Mouse (Mus musculus): Measurements from ENCODE around the gene Dis3l. TPM values are rescaled to one million over a fixed set of nuclear protein-coding genes. Genes with fewer than 3 reads are reported as not detected.
"Not testable (repeated sequence)": the region's sequence is repeated elsewhere in the genome, so short reads cannot be mapped to it uniquely, and the experiment has no call there.

The Dis3l gene
- polyA plus RNA-seq, 1 experiment from 2014 or later, result 20.3 TPM

DNA sequence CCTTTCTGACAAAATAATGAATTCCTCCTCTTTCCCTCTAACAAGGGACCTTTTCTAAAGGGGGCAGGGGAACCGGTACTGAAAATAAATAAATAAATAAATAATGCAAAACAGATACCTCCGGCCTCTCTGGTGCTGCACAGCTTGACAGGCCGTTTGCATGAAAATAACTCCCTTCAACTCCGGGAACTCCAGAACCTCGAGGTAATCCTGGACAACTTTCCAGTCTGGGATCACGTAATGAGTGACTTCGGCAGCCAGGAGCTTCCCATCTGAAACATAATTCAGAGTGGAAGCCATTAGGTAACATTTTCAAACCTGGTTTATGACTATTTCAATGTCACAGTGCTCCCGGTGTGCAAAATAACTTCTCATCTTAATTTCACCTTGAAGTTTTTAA lies 1.7 kb downstream of the Dis3l start:
- Histone ChIP-seq H3K4me3 (ENCODE audit: low read length) (peak overlapping the region; percentile 72; the same call in 1 of the 2 replicates), H3K27ac (ENCODE audit: low read length) (no peak overlapping the region; the same call in 1 of the 2 replicates), H3K4me1 (ENCODE audit: control insufficient read depth, insufficient read depth, low read length) (peaks cover 5% of the 10 kb centered on the region; the same call in 1 of the 2 replicates), H3K9ac (ENCODE audit: low read depth, low read length) (peak overlapping the region; percentile 99; the same call in 1 of the 2 replicates), H3K4me2 (ENCODE audit: low read depth, low read length) (peak overlapping the region; percentile 90), H3K36me3 (ENCODE audit: control insufficient read depth, insufficient read depth, low read length) (peaks cover 3% of the 10 kb centered on the region; the same call in 1 of the 2 replicates), H3K27me3 (replicated peaks; ENCODE audit: control insufficient read depth, insufficient read depth, low read length) (no peaks in the 10 kb centered on the region), H3K9me3 (ENCODE audit: control insufficient read depth, low read length) (no peaks in the 10 kb centered on the region)
- no peak for ATAC-seq
- 44% methylated on average over 8 of the region's 8 CpGs for WGBS

DNA sequence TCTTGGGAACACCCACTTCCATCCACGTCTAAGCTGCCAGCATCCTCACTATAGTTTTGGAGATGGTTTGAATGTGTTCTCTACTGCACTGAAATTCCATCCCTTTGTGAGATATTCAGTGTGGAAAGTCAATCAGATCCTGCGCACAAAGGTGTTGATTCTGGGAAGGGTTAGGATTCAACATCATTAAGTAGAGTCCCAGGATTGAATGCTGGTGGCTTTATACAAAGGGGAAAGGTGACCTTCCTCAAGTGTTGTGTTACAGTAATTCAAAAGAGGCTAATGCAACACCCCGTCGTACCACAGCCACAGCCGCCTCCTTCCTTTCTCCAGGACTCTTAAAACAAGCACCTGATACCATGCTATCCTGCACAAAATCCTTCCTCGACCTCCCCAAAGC lies 5.3 kb downstream of the Dis3l start:
- no peaks in the 10 kb centered on the region for H3K9me3 ChIP-seq (ENCODE audit: control insufficient read depth, low read length)
- H3K27ac ChIP-seq (ENCODE audit: low read length), result no peak overlapping the region
- H3K27me3 ChIP-seq (replicated peaks; ENCODE audit: control insufficient read depth, insufficient read depth, low read length), result no peaks in the 10 kb centered on the region
- peaks cover 3% of the 10 kb centered on the region; the same call in 1 of the 2 replicates for H3K36me3 ChIP-seq (ENCODE audit: control insufficient read depth, insufficient read depth, low read length)
- H3K4me3 ChIP-seq (ENCODE audit: low read length), result no peak overlapping the region
- peaks cover 5% of the 10 kb centered on the region; the same call in 1 of the 2 replicates for H3K4me1 ChIP-seq (ENCODE audit: control insufficient read depth, insufficient read depth, low read length)
- H3K9ac ChIP-seq (ENCODE audit: low read depth, low read length), result no peak overlapping the region
- WGBS, result 91% methylated on average over 6 of the region's 6 CpGs
- no peak overlapping the region for H3K4me2 ChIP-seq (ENCODE audit: low read depth, low read length)
- ATAC-seq, result no peak

DNA sequence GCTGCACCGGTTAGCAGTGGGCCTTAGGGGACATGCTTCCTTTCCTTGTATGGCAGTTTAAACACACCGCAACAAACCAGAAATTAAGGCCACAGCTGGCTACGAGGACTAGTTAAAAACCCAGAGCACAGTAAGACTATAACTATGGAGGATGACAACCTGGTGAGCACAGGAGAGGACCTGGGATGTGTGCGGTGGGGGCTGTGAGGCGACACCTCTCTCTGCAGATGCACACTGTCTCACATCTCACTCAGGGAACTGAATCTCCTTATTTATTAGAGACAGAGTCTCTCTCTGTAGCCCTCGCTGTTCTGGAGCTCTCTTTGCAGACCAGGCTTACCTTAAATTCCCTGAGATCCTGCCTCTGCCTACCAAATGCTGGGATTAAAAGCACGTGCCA lies 17.1 kb downstream of the Dis3l start:
- H3K9ac ChIP-seq (ENCODE audit: low read depth, low read length), result no peak overlapping the region
- H3K27me3 ChIP-seq (replicated peaks; ENCODE audit: control insufficient read depth, insufficient read depth, low read length), result no peaks in the 10 kb centered on the region
- no peaks in the 10 kb centered on the region for H3K4me1 ChIP-seq (ENCODE audit: control insufficient read depth, insufficient read depth, low read length)
- no peak for ATAC-seq
- H3K27ac ChIP-seq (ENCODE audit: low read length), result no peak overlapping the region
- peaks cover 5% of the 10 kb centered on the region; the same call in 1 of the 2 replicates for H3K36me3 ChIP-seq (ENCODE audit: control insufficient read depth, insufficient read depth, low read length)
- WGBS, result 92% methylated on average over 7 of the region's 7 CpGs
- H3K9me3 ChIP-seq (ENCODE audit: control insufficient read depth, low read length), result no peaks in the 10 kb centered on the region
- no peak overlapping the region for H3K4me2 ChIP-seq (ENCODE audit: low read depth, low read length)
- H3K4me3 ChIP-seq (ENCODE audit: low read length), result no peak overlapping the region

DNA sequence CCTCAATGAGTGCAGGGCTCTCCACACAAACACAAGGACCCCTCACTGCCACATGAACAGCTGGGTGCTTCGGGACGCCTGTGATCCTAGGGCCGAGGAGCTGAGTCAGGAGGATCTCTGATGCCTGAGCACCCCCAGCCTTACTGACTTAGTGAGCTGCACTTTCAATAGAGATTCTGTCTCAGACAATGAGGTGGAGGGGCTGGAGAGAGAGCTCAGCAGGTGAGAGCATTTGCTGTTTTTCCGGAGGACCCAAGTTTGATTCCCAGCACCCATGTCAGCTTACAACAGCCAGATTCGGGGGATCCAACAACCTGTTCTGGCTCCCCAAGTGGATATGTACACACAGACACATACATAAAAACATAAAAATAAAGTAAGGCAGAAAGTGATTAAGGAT lies 24.1 kb downstream of the Dis3l start:
- Histone ChIP-seq H3K4me1 (ENCODE audit: control insufficient read depth, insufficient read depth, low read length) (no peaks in the 10 kb centered on the region), H3K27me3 (replicated peaks; ENCODE audit: control insufficient read depth, insufficient read depth, low read length) (no peaks in the 10 kb centered on the region), H3K4me3 (ENCODE audit: low read length) (no peak overlapping the region), H3K9me3 (ENCODE audit: control insufficient read depth, low read length) (no peaks in the 10 kb centered on the region), H3K9ac (ENCODE audit: low read depth, low read length) (no peak overlapping the region), H3K36me3 (ENCODE audit: control insufficient read depth, insufficient read depth, low read length) (peaks cover 13% of the 10 kb centered on the region), H3K27ac (ENCODE audit: low read length) (no peak overlapping the region), H3K4me2 (ENCODE audit: low read depth, low read length) (no peak overlapping the region)
- ATAC-seq, result no peak
- over 99% methylated on average over 5 of the region's 5 CpGs for WGBS

DNA sequence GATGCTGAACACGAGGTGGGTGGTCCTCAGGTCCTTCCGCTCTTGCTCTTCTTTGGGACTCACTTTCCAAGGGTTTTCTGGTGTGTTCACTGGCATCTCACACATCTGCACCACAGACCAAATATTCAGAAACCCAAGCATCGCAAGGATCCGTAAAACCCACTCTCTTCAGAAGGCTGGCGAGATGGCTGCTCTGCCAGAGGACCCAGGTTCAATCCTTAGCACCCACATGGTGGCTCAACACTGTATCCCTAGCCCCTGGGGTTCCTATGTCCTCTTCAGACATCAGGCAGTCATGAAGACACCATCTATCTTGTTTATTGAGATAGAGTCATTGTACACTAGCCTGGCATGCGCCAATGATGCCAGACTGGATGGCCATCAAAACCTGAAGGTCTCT lies 26.4 kb downstream of the Dis3l start:
- Histone ChIP-seq H3K4me1 (ENCODE audit: control insufficient read depth, insufficient read depth, low read length) (no peaks in the 10 kb centered on the region), H3K9me3 (ENCODE audit: control insufficient read depth, low read length) (no peaks in the 10 kb centered on the region), H3K36me3 (ENCODE audit: control insufficient read depth, insufficient read depth, low read length) (peaks cover 11% of the 10 kb centered on the region), H3K4me2 (ENCODE audit: low read depth, low read length) (no peak overlapping the region), H3K9ac (ENCODE audit: low read depth, low read length) (no peak overlapping the region), H3K4me3 (ENCODE audit: low read length) (no peak overlapping the region), H3K27me3 (replicated peaks; ENCODE audit: control insufficient read depth, insufficient read depth, low read length) (no peaks in the 10 kb centered on the region), H3K27ac (ENCODE audit: low read length) (no peak overlapping the region)
- ATAC-seq, result no peak
- WGBS, result 95% methylated on average over 6 of the region's 6 CpGs

DNA sequence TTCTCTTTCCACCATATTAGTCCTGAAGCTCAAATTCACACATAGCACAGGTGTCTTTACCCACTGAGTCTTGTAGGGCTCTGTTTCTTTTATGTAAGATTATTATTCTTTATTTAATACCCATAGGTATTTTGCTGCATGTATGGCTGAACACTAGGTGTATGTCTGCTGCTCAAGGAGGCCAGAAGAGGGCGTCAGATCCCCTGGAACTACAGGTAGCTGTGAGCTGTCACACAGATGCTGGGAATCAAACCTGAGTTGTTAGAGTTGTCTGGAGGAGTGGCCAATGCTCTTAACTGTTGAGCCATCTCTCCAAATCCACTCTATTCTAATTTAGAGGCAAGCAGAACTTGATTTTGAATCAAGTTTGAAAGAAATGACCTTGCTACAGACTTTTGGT lies 29.0 kb downstream of the Dis3l start:
- Histone ChIP-seq H3K4me1 (ENCODE audit: control insufficient read depth, insufficient read depth, low read length) (no peaks in the 10 kb centered on the region), H3K4me2 (ENCODE audit: low read depth, low read length) (no peak overlapping the region), H3K27ac (ENCODE audit: low read length) (no peak overlapping the region), H3K36me3 (ENCODE audit: control insufficient read depth, insufficient read depth, low read length) (peaks cover 5% of the 10 kb centered on the region; the same call in 1 of the 2 replicates), H3K9me3 (ENCODE audit: control insufficient read depth, low read length) (no peaks in the 10 kb centered on the region), H3K4me3 (ENCODE audit: low read length) (no peak overlapping the region), H3K27me3 (replicated peaks; ENCODE audit: control insufficient read depth, insufficient read depth, low read length) (no peaks in the 10 kb centered on the region), H3K9ac (ENCODE audit: low read depth, low read length) (no peak overlapping the region)
- 39% methylated on average over 1 of the region's 1 CpGs for WGBS
- ATAC-seq, result no peak

DNA sequence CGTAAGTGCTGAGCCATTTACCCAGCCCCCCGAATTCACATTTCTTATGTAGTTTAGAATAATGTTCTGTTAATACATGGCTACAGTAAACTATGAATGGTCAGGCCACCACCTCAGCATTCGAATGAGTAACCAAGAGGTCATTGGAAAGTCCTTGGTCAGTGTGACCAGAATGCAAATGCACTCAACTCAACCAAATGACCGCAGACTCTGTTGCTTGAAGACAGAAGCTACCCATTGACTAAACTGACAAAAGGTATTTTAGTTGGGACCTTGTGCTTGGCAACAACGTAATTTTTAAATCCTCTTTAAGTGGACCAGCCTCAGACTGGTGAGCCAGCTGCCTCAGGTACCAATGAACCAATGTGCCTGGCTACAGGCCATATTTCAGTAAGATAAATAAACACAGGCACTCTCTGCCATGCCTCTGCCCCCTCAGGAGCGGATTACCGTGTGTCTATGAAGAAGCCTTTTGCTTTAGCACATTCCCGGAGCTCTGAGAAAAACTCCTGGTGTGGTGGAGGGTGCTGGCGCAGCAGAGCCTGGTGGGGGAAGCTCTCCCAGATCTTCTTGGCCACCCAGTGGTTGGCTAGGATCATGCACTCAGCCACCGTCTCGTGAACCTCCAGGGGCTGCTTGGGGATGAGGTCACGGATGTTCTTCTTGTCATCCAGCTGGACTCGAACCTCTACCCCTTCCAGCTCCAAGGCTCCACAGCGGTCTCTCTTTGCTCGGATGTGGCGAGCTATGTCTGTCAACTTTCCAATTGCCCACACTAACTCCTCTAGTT lies 29.9 kb downstream of the Dis3l start:
- Histone ChIP-seq H3K36me3 (ENCODE audit: control insufficient read depth, insufficient read depth, low read length) (peaks cover 8% of the 10 kb centered on the region; the same call in 1 of the 2 replicates), H3K4me3 (ENCODE audit: low read length) (no peak overlapping the region), H3K27ac (ENCODE audit: low read length) (no peak overlapping the region), H3K27me3 (replicated peaks; ENCODE audit: control insufficient read depth, insufficient read depth, low read length) (no peaks in the 10 kb centered on the region), H3K4me2 (ENCODE audit: low read depth, low read length) (no peak overlapping the region), H3K9ac (ENCODE audit: low read depth, low read length) (no peak overlapping the region), H3K9me3 (ENCODE audit: control insufficient read depth, low read length) (no peaks in the 10 kb centered on the region), H3K4me1 (ENCODE audit: control insufficient read depth, insufficient read depth, low read length) (no peaks in the 10 kb centered on the region)
- WGBS, result 70% methylated on average over 16 of the region's 16 CpGs
- no peak for ATAC-seq

DNA sequence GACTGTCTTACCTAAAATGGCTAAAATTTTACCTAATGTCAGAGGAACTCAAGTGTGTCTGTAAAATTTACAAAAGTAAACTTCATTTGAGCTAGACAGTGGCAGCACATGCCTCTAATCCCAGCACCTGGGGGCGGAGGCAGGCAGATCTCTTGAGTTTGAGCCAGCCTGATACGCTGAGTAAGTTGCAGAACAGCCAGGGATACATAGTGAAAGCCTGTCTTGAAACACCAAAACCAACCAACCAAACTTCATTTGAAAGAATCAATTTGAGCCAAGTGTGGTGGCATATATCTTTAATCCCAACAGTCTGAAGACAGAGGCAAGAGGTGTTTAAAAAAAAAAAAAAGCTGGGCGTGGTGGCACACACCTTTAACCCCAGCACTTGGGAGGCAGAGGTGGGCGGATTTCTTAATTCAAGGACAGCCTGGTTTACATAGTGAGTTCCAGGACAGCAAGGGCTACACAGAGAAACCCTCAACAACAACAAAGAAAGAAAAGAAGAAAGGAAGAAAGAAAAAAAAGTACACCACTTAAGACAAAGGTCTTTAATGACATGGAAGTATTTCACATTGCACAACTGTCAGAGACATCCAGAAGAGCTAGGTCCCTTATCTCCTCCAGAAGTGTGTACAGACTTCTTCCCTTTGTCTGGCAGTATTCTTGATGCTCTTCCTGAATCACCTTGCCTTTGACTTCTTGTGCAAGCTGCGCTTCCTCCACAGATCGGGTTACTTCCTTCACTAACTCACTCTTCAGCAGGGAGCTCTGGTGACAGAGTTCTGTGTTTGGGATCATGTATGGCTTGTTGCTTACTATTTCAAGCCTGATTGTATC lies 34.4 kb downstream of the Dis3l start:
- H3K9ac ChIP-seq (ENCODE audit: low read depth, low read length), result no peak overlapping the region
- peaks cover 11% of the 10 kb centered on the region; the same call in 1 of the 2 replicates for H3K36me3 ChIP-seq (ENCODE audit: control insufficient read depth, insufficient read depth, low read length)
- H3K27ac ChIP-seq (ENCODE audit: low read length), result no peak overlapping the region
- no peaks in the 10 kb centered on the region for H3K9me3 ChIP-seq (ENCODE audit: control insufficient read depth, low read length)
- no peak overlapping the region for H3K4me2 ChIP-seq (ENCODE audit: low read depth, low read length)
- no peaks in the 10 kb centered on the region for H3K4me1 ChIP-seq (ENCODE audit: control insufficient read depth, insufficient read depth, low read length)
- no peak overlapping the region for H3K4me3 ChIP-seq (ENCODE audit: low read length)
- H3K27me3 ChIP-seq (replicated peaks; ENCODE audit: control insufficient read depth, insufficient read depth, low read length), result no peaks in the 10 kb centered on the region
- no peak for ATAC-seq
- 81% methylated on average over 6 of the region's 6 CpGs for WGBS

DNA sequence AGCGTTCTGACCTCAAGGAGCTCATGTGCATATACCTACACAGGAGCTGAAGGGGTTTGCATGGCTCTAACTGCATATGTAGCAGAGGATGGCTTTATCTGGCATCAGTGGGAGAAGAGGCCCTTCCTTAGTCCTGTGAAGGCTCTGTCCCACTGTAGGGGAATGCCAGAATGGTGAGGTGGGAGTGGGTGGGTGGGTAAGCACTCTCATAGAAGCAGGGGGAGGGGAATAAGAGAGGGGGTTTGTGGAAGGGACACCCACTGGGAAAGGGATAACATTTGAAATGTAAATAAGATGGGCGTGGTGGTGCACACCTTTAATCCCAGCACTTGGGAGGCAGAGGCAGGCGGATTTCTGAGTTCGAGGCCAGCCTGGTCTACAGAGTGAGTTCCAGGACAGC lies 38.0 kb downstream of the Dis3l start:
- H3K27ac ChIP-seq (ENCODE audit: low read length); ATAC-seq; H3K4me3 ChIP-seq (ENCODE audit: low read length); H3K27me3 ChIP-seq (replicated peaks; ENCODE audit: control insufficient read depth, insufficient read depth, low read length); H3K4me1 ChIP-seq (ENCODE audit: control insufficient read depth, insufficient read depth, low read length); H3K9ac ChIP-seq (ENCODE audit: low read depth, low read length); H3K9me3 ChIP-seq (ENCODE audit: control insufficient read depth, low read length); H3K4me2 ChIP-seq (ENCODE audit: low read depth, low read length): not testable (repeated sequence)
- WGBS, result 91% methylated on average over 4 of the region's 4 CpGs
- H3K36me3 ChIP-seq (ENCODE audit: control insufficient read depth, insufficient read depth, low read length), result peaks cover 14% of the 10 kb centered on the region; the same call in 1 of the 2 replicates
